In the genomic region with DNA sequence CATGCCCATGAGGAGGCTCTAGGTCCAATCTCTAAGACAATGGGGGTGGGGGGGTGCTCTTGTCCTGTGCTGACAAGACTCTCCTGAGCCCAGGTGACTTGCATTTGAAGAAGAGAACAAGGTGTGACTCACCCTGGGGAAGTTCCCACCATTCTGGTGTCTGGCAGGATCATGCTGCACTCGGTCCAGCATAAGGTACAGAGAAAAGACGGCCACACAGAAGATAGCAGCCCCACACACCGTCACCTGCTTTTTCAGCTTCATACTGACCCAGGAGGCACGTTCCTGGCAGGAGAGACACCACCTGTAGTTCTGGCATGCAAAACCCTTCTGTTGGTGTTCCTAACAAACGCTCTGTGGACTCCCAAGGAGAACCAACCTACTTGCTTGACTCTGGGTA, we compare ENCODE assay signal across 8 mouse cellular contexts. TPM values are rescaled to one million over a fixed set of nuclear protein-coding genes. Genes with fewer than 3 reads are reported as not detected.
A peak's percentile ranks its signal among the peaks of the same experiment; 100 is the strongest.
DNase-seq lines count a peak whose midpoint lies in the region; ATAC-seq and TF ChIP-seq lines count a peak whose summit lies in the region.

No protein-coding gene starts in this region.

- peak overlapping the region; percentile 73 for H3K4me2 ChIP-seq in intestine, embryonic 16.5 days (ENCODE audit: low read depth, low read length)
- H3K4me2 ChIP-seq in neural tube, embryonic 14.5 days (ENCODE audit: low read depth, low read length), result peak overlapping the region; percentile 70

- H3K4me1 ChIP-seq in intestine, embryonic 16.5 days (ENCODE audit: control insufficient read depth, insufficient read depth, low read length), result peaks cover 15% of the 10 kb centered on the region
- peaks cover 15% of the 10 kb centered on the region for H3K4me1 ChIP-seq in neural tube, embryonic 14.5 days (ENCODE audit: control insufficient read depth, insufficient read depth, low read length)

- H3K9ac ChIP-seq in intestine, embryonic 16.5 days (ENCODE audit: low read depth, low read length), result no peak overlapping the region
- peak overlapping the region; percentile 13; the same call in 1 of the 2 replicates for H3K9ac ChIP-seq in neural tube, embryonic 14.5 days (replicated peaks; ENCODE audit: low read depth, low read length)

- H3K27me3 ChIP-seq in intestine, embryonic 16.5 days (replicated peaks; ENCODE audit: control insufficient read depth, insufficient read depth, low read length), result no peaks in the 10 kb centered on the region
- no peaks in the 10 kb centered on the region for H3K27me3 ChIP-seq in neural tube, embryonic 14.5 days (ENCODE audit: control insufficient read depth, insufficient read depth, low read length)

- peak overlapping the region; percentile 77 for H3K4me3 ChIP-seq in layer of hippocampus, adult 2 months
- peak overlapping the region; percentile 84; the same call in 1 of the 2 replicates for H3K4me3 ChIP-seq in intestine, embryonic 16.5 days (ENCODE audit: low read length)
- H3K4me3 ChIP-seq in neural tube, embryonic 14.5 days (ENCODE audit: low read depth, low read length), result peak overlapping the region; percentile 83; the same call in 1 of the 2 replicates

- H3K9me3 ChIP-seq in intestine, embryonic 16.5 days (ENCODE audit: control insufficient read depth, low read length), result no peaks in the 10 kb centered on the region
- no peaks in the 10 kb centered on the region for H3K9me3 ChIP-seq in neural tube, embryonic 14.5 days (ENCODE audit: control insufficient read depth, low read length)

- 57% methylated on average over 5 of the region's 5 CpGs for WGBS in intestine, embryonic 16.5 days
- 73% methylated on average over 5 of the region's 5 CpGs for WGBS in neural tube, embryonic 14.5 days

- H3K27ac ChIP-seq in layer of hippocampus, adult 2 months, result peak overlapping the region; percentile 97; the same call in 1 of the 2 replicates
- H3K27ac ChIP-seq in intestine, embryonic 16.5 days (ENCODE audit: low read length), result peak overlapping the region; percentile 48
- H3K27ac ChIP-seq in neural tube, embryonic 14.5 days (ENCODE audit: low read depth, low read length), result no peak overlapping the region

- peaks cover 4% of the 10 kb centered on the region; the same call in 1 of the 2 replicates for H3K36me3 ChIP-seq in intestine, embryonic 16.5 days (ENCODE audit: control insufficient read depth, insufficient read depth, low read length)
- H3K36me3 ChIP-seq in neural tube, embryonic 14.5 days (ENCODE audit: control insufficient read depth, insufficient read depth, low read length), result peaks cover 22% of the 10 kb centered on the region

- DNase-seq in layer of hippocampus, adult 2 months (ENCODE audit: low spot score in 2 of 2), result no peak
- no peak for DNase-seq in layer of hippocampus, postnatal 25 days (ENCODE audit: extremely low spot score in 1 of 2, low spot score in 1 of 2)
- peak; percentile 68 to 70 for DNase-seq in cerebellum, postnatal 25 days
- no peak for DNase-seq in layer of hippocampus, adult 11-12 months (ENCODE audit: low spot score)
- DNase-seq in left cerebral cortex, adult 18-20 months (ENCODE audit: low spot score in 2 of 2), result no peak
- DNase-seq in adrenal gland, postnatal 25 days, result no peak

- TF ChIP-seq CTCF in layer of hippocampus, adult 2 months (conservative IDR thresholded peaks at IDR 0.05), result 0 out of 2 replicates have a peak, but pooled peaks have one; percentile 9

- no peak for ATAC-seq in intestine, embryonic 16.5 days
- ATAC-seq in neural tube, embryonic 14.5 days (ENCODE audit: low read depth), result no peak

RNA-seq across cellular contexts. Expression of a gene that starts 1.7 kb away (rescaled TPM):
- total RNA-seq in layer of hippocampus, adult 2 months (2021), result 100 to 1,000 TPM; 169 to 178 TPM
- total RNA-seq in layer of hippocampus, postnatal 25 days (2021), result 100 to 1,000 TPM; 141 to 168 TPM
- 8.0 and 10.0 TPM in 2 replicates for polyA plus RNA-seq in intestine, embryonic 16.5 days (2015; fragmentation: Nextera tagmentation; extraction: Ambion mirVana)
- polyA plus RNA-seq in neural tube, embryonic 14.5 days (2014; fragmentation: Nextera tagmentation; extraction: Ambion mirVana), result 22.9 and 23.6 TPM in 2 replicates
- 100 to 1,000 TPM; 147 to 153 TPM for total RNA-seq in left cerebral cortex, adult 18-20 months (2021)
- total RNA-seq in adrenal gland, postnatal 25 days (2021), result 92.6 and 109 TPM in 2 replicates

RNA-seq across cellular contexts. Expression of a gene that starts 18.3 kb away (rescaled TPM):
- total RNA-seq in layer of hippocampus, adult 2 months (2021), result 1 to 10 TPM; 5.0 to 5.7 TPM
- 1 to 10 TPM; 4.2 to 6.1 TPM for total RNA-seq in layer of hippocampus, postnatal 25 days (2021)
- polyA plus RNA-seq in intestine, embryonic 16.5 days (2015; fragmentation: Nextera tagmentation; extraction: Ambion mirVana), result 10.9 and 11.6 TPM in 2 replicates
- polyA plus RNA-seq in neural tube, embryonic 14.5 days (2014; fragmentation: Nextera tagmentation; extraction: Ambion mirVana), result 2.2 and 6.0 TPM in 2 replicates
- 1 to 10 TPM; 4.5 to 5.8 TPM for total RNA-seq in left cerebral cortex, adult 18-20 months (2021)
- 10.0 and 12.0 TPM in 2 replicates for total RNA-seq in adrenal gland, postnatal 25 days (2021)

RNA-seq across cellular contexts. Expression of a gene that starts 26.6 kb away (rescaled TPM):
- total RNA-seq in layer of hippocampus, adult 2 months (2021), result 10 to 100 TPM; 45.5 to 46.6 TPM
- total RNA-seq in layer of hippocampus, postnatal 25 days (2021), result 10 to 100 TPM; 45.5 to 48.1 TPM
- 15.1 and 18.7 TPM in 2 replicates for polyA plus RNA-seq in intestine, embryonic 16.5 days (2015; fragmentation: Nextera tagmentation; extraction: Ambion mirVana)
- 21.5 and 25.8 TPM in 2 replicates for polyA plus RNA-seq in neural tube, embryonic 14.5 days (2014; fragmentation: Nextera tagmentation; extraction: Ambion mirVana)
- total RNA-seq in left cerebral cortex, adult 18-20 months (2021), result 10 to 100 TPM; 49.7 to 54.5 TPM
- total RNA-seq in adrenal gland, postnatal 25 days (2021), result 32.8 and 37.9 TPM in 2 replicates

RNA-seq across cellular contexts. Expression of a gene that starts 28.7 kb away (rescaled TPM):
- total RNA-seq in layer of hippocampus, adult 2 months (2021), result 10 to 100 TPM; 38.0 to 40.9 TPM
- total RNA-seq in layer of hippocampus, postnatal 25 days (2021), result 10 to 100 TPM; 34.9 to 41.5 TPM
- polyA plus RNA-seq in intestine, embryonic 16.5 days (2015; fragmentation: Nextera tagmentation; extraction: Ambion mirVana), result 35.0 and 38.5 TPM in 2 replicates
- 32.3 and 41.0 TPM in 2 replicates for polyA plus RNA-seq in neural tube, embryonic 14.5 days (2014; fragmentation: Nextera tagmentation; extraction: Ambion mirVana)
- total RNA-seq in left cerebral cortex, adult 18-20 months (2021), result 10 to 100 TPM; 38.0 to 40.4 TPM
- 47.0 and 49.5 TPM in 2 replicates for total RNA-seq in adrenal gland, postnatal 25 days (2021)

RNA-seq across cellular contexts. Expression of a gene that starts 35.8 kb away (rescaled TPM):
- 10 to 100 TPM; 39.4 to 40.6 TPM for total RNA-seq in layer of hippocampus, adult 2 months (2021)
- 10 to 100 TPM; 39.6 to 42.3 TPM for total RNA-seq in layer of hippocampus, postnatal 25 days (2021)
- polyA plus RNA-seq in intestine, embryonic 16.5 days (2015; fragmentation: Nextera tagmentation; extraction: Ambion mirVana), result 7.8 and 9.7 TPM in 2 replicates
- 5.3 TPM in 2 replicates for polyA plus RNA-seq in neural tube, embryonic 14.5 days (2014; fragmentation: Nextera tagmentation; extraction: Ambion mirVana)
- 10 to 100 TPM; 37.1 to 39.9 TPM for total RNA-seq in left cerebral cortex, adult 18-20 months (2021)
- total RNA-seq in adrenal gland, postnatal 25 days (2021), result 157 and 167 TPM in 2 replicates

Comparison
In these comparisons a context has a peak if more than half of its experiments do, and no peak if none do; other contexts are left out.
1. DNase-seq: peak in cerebellum, postnatal 25 days (2 of 2); none in layer of hippocampus, adult 2 months (0 of 2), layer of hippocampus, postnatal 25 days (0 of 2), layer of hippocampus, adult 11-12 months (single experiment), left cerebral cortex, adult 18-20 months (0 of 2) and adrenal gland, postnatal 25 days (single experiment).
2. Peak in every context shown above with its lines, with median percentiles within 50 percentile points of each other: H3K4me3 ChIP-seq.